Mouse (Mus musculus) large intestine, adult 2 months (tissue): Measurements from ENCODE around the gene Rspo3. TPM values are rescaled to one million over a fixed set of nuclear protein-coding genes. Genes with fewer than 3 reads are reported as not detected.

Experiments used
- DNase-seq: peaks from one replicate; pipeline ENCODE4 v3.0.0-alpha.2; 2012; ENCODE audit warnings: low read depth, low spot score
- WGBS: fragments of 180-500 bp; shearing (Covaris S2); methylation state at CpG from one replicate; pipeline ENCODE4 v1.1.7; 2018; 5-methylcytosine and 5-hydroxymethylcytosine counted together
- polyA plus RNA-seq: library from polyadenylated mRNA; depleted of rRNA; stranded (reverse); fragments of >200 nt; gene quantifications from 2 replicates; pipeline ENCODE4 v1.2.3, GENCODE M21; 2012; rRNA removed

Gene Rspo3
- polyA plus RNA-seq, 1 experiment: 0.79 TPM

DNA sequence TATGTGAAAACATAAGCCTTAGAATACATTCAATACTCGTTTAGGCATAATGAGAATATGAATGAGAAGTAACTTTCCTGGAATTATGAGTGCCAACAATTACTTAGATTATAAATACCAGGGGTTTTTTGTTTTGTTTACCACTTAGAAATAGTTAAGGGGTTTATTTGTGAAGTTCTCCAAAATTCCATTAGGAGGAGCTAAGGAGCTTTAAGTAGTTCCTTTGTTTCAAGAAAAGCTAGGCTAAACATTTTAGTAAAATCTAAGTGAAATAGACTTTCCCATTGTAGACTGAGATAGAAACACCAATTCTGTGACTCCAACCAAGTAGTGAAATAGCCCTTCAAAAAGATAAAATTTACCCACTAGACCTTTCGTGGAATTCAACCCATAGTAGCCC lies 76.0 kb downstream of the Rspo3 start:
- no peak for DNase-seq
- WGBS: 58% methylated on average over 2 of the region's 2 CpGs

DNA sequence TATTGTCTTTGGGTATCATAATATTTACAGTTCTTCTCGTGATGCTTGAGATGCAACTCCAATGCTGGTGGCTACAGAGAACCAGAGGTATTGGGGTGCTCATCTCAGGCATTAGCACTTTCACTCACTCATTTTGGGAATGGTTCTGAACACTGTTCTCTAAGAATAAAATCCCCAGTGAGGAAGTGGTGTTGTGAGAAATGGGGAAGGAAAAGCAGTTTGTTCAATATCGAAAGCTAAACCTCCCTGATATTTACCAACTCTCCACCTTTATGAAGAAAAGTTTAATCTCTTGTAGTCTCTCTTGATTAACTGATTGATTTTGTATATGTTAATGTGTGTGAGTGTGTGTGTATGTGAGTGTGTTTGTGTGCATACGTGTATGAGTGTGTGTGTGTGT lies 90.6 kb downstream of the Rspo3 start:
- 61% methylated on average over 3 of the region's 3 CpGs for WGBS
- no peak for DNase-seq

DNA sequence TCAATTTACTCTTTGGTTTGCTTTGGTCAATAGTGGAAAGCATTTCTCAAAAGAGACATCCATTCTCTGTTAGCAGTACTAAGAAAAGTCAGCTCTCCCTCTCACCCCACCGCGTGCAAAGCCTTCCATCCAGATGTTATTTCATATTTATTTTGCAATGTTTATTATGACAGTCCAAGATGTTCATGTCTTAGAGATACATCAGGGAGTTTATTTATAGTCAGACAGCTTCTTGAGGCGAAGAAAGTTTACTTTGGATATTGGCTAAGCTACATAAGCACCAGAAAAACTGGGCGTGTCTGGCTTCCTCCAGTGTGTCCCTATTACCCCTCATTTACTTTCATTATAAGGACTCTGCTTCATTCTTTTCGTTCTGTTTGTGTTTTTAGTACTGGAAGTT lies 94.4 kb downstream of the Rspo3 start:
- WGBS: 52% methylated on average over 5 of the region's 5 CpGs
- DNase-seq: no peak

DNA sequence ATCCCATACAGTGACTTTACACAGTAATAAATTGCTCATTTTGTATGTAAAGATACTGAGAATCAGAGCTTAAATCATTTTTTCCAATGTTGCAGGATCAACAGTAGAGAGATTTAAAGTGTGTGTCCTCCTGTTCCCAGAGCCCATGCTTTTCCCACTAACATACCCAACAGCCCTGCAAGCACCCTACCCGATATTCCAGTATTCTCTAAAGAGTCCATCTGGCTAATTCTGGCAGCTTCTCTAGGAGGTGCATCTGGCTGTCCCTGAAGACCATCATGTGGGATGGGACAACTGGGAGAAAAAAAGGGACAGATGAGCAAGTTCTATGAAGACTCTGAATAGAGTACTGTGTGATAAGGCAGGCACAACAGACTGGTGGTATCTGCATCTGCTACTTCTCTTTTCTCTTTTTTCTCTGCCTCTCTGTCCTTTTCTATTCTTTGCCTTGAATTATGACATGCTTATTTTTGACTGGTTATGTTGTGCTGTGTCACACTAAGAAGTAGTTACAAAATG lies 102.7 kb downstream of the Rspo3 start:
- DNase-seq: no peak
- WGBS: 78% methylated on average over 1 of the region's 1 CpGs

DNA sequence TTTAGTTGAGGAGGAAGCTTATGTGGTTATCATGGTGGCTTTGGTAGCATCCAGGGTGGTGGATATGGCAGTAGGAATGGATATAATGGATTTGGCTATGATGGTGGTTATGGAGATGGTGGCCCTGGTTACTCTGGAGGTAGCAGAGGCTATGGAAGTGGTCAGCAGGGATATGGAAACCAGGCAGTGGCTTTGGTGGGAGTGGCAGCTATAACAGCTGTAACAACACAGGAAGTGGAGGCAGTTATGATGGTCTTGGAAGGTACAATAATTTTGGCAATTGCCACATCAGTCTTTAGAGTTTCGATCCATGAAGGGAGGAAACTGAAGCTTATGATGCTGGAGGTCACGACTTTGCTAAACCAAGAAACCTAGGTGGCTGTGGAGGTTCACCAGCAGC lies 109.0 kb downstream of the Rspo3 start:
- WGBS: 80% methylated on average over 2 of the region's 2 CpGs
- no peak for DNase-seq

DNA sequence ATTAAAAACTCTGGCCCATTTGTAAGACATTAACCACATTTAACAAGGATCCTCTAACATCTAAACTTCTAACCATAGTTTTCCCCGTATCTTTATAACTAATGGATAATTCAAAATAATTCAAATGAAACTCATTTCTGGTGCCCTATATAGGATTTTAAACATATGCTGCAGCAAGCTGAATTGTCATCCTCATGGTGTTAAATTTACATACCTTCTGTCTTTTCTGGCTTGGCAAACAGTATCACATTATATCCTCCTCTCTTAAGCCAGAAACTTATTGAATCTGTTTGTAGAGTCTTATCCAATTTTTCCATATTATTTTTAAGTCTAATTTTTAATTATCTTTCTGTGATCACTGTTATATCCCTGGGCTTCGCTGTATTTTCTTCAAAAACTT lies 111.1 kb downstream of the Rspo3 start:
- DNase-seq: no peak
- WGBS: 77% methylated on average over 2 of the region's 2 CpGs

DNA sequence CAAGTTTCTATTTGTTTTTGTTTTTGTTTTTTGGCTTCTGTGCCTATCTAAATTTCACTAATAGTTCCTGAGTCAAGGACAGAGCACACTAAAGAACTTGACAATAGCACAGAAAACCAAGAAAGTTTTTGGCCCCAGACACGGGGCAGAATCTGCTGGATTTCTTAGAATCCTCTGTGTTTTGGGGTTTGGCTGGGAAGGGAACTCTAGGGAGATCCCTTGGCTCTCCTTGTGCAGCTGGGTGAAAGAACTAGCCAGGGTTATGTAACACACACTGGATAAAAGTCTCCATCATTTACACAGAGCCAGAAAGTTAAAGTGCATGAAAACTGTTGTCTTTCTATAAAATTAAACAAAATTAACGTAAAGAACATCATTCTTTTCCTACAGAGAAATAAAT lies 121.3 kb downstream of the Rspo3 start:
- no peak for DNase-seq
- WGBS: 47% methylated on average over 2 of the region's 2 CpGs

DNA sequence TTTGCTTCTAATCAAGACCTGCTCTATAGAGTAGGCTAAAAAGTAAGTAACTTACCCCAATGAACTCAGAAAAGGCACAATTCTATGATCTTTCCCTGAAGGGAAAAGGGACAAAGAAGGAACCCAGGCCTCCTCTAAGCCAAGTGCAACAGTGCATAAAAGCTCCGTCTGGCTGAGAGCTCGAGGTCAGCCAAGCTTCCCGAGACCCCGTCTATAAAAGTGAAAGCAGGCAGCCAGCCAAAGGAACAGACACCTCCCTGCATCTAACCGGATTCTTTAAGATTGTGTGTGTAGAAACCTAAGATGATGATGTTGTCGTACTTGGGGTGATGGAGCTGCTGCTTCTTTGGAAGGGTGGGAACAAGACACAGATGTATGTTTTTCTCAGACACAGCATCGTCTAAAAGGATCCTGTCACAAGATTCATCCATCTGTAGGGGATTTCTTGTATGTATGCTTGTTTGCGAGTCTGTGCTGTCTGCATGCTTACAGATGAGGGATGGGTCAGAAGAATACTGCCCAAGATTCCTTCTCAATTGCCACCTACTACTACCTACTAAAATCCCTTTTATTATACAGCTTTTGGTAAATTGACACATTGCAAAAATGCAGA lies 132.9 kb downstream of the Rspo3 start:
- WGBS: 43% methylated on average over 8 of the region's 8 CpGs
- DNase-seq: no peak

Other genes with a start within 250 kb of the Rspo3 start
- gene Echdc1, start 222.7 kb downstream of the Rspo3 start, polyA plus RNA-seq: 6.9 and 7.4 TPM in 2 replicates
- 17.2 and 18.3 TPM in 2 replicates for gene Rnf146, start 173.4 kb downstream of the Rspo3 start, polyA plus RNA-seq